Mouse (Mus musculus) small intestine, adult 2 months (tissue): ENCODE measurements around the gene Maml2. TPM values are rescaled to one million over a fixed set of nuclear protein-coding genes. Genes with fewer than 3 reads are reported as not detected.

Experiments used
- H3K27ac ChIP-seq: fragments of 200-500 bp; 2 replicates; pipeline ENCODE4 v1.5.1; 2012; ENCODE audit warnings: low read depth, low read length, control low read depth, inconsistent platforms; ENCODE audit not compliant: insufficient read depth
- H3K27me3 ChIP-seq: fragments of 200-500 bp; 2 replicates; pipeline ENCODE4 v1.6.1; 2012; ENCODE audit warnings: mild to moderate bottlenecking, moderate library complexity, low read length, inconsistent platforms; ENCODE audit not compliant: control insufficient read depth, insufficient read depth
- H3K36me3 ChIP-seq: fragments of 200-500 bp; 2 replicates; pipeline ENCODE4 v1.6.1; 2012; ENCODE audit warnings: mild to moderate bottlenecking, low read length, control low read depth, inconsistent platforms; ENCODE audit not compliant: control insufficient read depth, insufficient read depth
- H3K4me1 ChIP-seq: fragments of 200-500 bp; 2 replicates; pipeline ENCODE4 v1.6.1; 2012; ENCODE audit warnings: low read length, inconsistent platforms, mixed read lengths; ENCODE audit not compliant: control insufficient read depth, insufficient read depth, insufficient read length
- H3K4me3 ChIP-seq: fragments of 200-500 bp; 2 replicates; pipeline ENCODE4 v1.5.1; 2012; ENCODE audit warnings: low read depth, mild to moderate bottlenecking, control low read depth, inconsistent platforms, low read length, moderate library complexity
- CTCF ChIP-seq: fragments of 200-500 bp; IDR thresholded peaks from 2 replicates; pipeline ENCODE4 v1.5.1; 2012; ENCODE audit warnings: low read depth, mild to moderate bottlenecking, control low read depth, inconsistent platforms, low read length, moderate library complexity, mixed read lengths; ENCODE audit not compliant: insufficient replicate concordance, insufficient read length; ENCODE audit errors: extremely low read depth
- POLR2A ChIP-seq: fragments of 200-500 bp; IDR thresholded peaks from 2 replicates; pipeline ENCODE4 v1.6.1; 2012; ENCODE audit warnings: low read depth, mild to moderate bottlenecking, control low read depth, inconsistent platforms, low read length, moderate library complexity
- WGBS: fragments of 180-500 bp; shearing (Covaris S2); methylation state at CpG from one replicate; pipeline ENCODE4 v1.1.7; 2018; 5-methylcytosine and 5-hydroxymethylcytosine counted together
- polyA plus RNA-seq: library from polyadenylated mRNA; depleted of rRNA; stranded (reverse); fragments of >200 nt; gene quantifications from 2 replicates; pipeline ENCODE4 v1.2.3, GENCODE M21; 2012; rRNA removed

The Maml2 gene
- polyA plus RNA-seq, 1 experiment: 2.8 TPM

DNA sequence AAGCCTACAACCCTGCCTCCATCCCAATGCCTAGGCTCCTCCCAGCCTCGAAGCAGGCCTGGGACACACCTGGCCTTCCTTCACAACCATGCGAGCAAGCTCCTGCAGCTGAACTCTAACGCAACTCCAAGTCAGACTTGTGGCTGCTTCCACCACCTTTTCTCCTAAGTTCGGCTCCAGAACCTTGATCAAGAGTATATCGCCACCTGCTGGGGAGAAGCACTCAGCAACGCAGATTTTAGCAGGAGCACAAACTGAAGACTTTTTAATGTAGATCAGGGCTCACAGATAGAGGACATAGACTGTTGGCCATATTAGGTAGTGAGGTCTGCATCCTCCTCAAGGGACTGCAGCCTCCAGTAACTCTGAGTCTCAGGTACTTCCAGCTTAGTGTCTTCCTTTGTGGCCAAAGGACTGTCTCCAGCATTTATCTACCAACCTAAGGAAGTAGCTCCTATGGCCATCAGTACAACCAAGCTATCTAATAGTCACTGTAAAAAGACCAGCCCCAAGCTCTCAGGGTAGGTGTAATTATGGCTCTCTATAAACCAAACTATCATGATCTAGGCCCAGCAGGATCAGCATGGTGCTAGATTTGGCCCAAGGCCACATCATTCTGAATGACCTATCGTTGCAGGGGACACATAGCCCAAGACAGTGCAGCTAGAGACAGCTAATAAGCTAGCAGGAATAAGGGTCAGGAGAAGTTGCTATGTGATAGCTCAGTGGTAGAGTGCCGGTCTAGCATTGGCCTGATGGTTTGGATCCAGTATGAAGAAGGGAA, 418.8 kb downstream of the Maml2 start:
- WGBS: 17% methylated on average over 8 of the region's 8 CpGs
- no peaks in the 10 kb centered on the region for H3K27me3 ChIP-seq
- peaks cover 2% of the 10 kb centered on the region for H3K4me1 ChIP-seq
- TF ChIP-seq POLR2A (no peak), CTCF (peak; percentile 73; the same call in 1 of the 2 replicates)
- no peak overlapping the region for H3K4me3 ChIP-seq
- no peak overlapping the region for H3K27ac ChIP-seq
- no peaks in the 10 kb centered on the region for H3K36me3 ChIP-seq

DNA sequence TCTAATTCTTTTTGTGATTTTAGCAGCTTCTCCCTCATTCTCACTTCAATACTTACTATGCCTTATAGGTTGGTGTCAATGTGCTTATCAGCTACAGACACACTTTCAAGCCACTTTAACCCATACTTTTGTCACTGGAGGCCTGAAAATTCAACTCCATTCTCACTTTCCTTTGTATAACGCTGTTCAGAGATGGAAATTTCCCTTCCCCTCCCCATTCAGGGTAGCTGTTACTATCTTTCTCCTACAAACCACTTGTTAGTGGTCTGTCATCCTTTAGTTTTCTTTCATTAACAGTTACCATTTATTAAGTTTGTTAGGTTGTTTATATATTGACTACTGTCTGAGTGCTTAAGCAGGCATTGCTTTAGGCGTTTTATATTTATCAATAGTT, 450.6 kb downstream of the Maml2 start, which contains the start of gene Mtmr2:
Gene Mtmr2 (plus strand): TSS at position 7 of the 394 bp plus-strand sequence.
- 0 out of 2 replicates have a peak, but pooled peaks cover 2% of the 10 kb centered on the region for H3K4me1 ChIP-seq
- 30% methylated on average over 2 of the region's 2 CpGs for WGBS

DNA sequence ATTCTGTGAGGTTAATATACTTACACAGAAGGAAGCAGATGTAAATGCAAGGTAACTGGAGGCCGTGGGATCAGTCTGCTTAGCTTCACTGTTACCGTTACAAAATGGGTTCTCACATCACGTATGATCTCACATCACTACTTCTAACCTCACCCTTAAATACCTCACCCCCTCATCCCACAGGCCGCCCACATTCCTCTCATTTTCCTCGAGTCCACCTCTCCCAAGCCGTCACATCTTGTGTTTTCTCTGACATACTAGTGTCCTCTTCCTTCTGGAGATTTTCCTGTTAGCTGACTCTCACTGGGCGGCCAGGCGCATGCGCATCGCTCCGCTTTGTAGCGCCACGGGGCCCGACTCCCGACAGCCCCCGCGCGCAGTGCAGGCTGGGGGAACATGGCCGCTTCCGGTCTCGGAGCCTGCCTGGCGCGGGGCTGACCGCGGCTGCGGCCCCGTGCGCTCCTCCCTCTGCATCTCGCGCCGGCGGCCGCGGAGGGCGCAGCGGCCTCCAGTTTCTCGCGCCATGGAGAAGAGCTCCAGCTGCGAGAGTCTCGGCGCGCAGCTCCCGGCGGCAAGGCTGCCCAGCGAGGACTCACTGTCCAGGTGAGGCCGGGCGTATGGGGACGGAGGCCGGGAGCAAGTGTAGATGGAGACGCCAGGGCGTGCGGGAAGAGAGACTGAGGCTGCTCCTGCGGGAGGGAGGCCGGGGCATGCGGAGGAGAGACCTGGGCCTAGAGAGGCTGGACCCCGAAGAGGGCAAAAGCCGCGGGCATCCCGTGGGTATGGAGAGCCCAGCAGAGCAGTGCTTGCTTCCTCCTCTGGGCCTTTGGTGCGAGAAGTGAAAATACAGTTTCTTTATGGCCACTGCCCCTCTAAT, 451.3 kb downstream of the Maml2 start:
- under 1% methylated on average over 60 of the region's 60 CpGs for WGBS
- Histone ChIP-seq H3K27ac (peak overlapping the region; percentile 85), H3K27me3 (no peaks in the 10 kb centered on the region), H3K36me3 (no peaks in the 10 kb centered on the region), H3K4me3 (peak overlapping the region; percentile 97), H3K4me1 (0 out of 2 replicates have a peak, but pooled peaks cover 2% of the 10 kb centered on the region)
- no peak for TF ChIP-seq CTCF
- TF ChIP-seq POLR2A: peak; percentile 69

More for the DNA sequence above, 450.6 kb downstream of the Maml2 start, which contains the start of gene Mtmr2:
- peak within 1 kb of the TSS; percentile 97 for H3K4me3 ChIP-seq
- TF ChIP-seq CTCF: no peak
- no peak for TF ChIP-seq POLR2A
- no peaks in the 10 kb centered on the region for H3K36me3 ChIP-seq
- no peaks in the 10 kb centered on the region for H3K27me3 ChIP-seq
- H3K27ac ChIP-seq: peak within 1 kb of the TSS; percentile 85

DNA sequence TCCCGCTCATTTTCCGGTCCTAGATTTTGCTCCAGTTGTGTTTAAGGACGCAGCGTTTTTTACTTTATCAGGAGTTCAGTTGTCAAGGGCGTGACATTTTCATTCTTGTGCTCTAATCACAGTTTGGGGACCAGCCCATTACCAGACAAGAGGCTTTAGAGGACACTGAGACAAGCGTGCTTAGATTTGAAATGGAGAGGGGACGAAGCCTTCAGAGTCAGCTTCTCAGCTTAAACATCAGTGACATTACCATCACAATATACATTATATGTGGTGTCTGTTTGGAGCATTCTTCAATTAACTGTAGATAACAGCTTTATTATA, 451.9 kb downstream of the Maml2 start:
- no peaks in the 10 kb centered on the region for H3K36me3 ChIP-seq
- H3K27me3 ChIP-seq: no peaks in the 10 kb centered on the region
- under 1% methylated on average over 7 of the region's 7 CpGs for WGBS
- TF ChIP-seq POLR2A (no peak), CTCF (no peak)
- peak overlapping the region; percentile 85; the same call in 1 of the 2 replicates for H3K27ac ChIP-seq
- H3K4me1 ChIP-seq: 0 out of 2 replicates have a peak, but pooled peaks cover 2% of the 10 kb centered on the region
- peak overlapping the region; percentile 97 for H3K4me3 ChIP-seq

DNA sequence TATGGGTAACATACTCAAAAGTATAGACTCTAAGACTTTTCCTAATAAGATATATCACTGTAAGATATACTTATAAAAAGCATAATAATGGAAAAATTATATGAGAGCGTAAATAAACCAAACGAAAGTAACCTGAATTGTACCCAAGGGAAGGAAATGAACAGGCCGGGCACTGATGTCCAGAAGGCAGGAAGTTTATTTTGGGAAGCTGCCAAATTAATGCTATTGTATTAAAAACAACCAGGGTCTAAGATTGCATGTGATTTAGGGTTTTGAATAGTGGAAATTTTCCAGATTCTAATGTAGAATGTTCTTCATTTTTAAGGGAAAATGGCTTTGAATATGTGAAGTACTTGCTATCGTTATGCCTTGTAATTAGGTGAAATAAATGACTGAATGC, 454.8 kb downstream of the Maml2 start:
- 43% methylated on average over 4 of the region's 4 CpGs for WGBS
- H3K4me1 ChIP-seq: 0 out of 2 replicates have a peak, but pooled peaks cover 2% of the 10 kb centered on the region
- H3K27ac ChIP-seq: no peak overlapping the region
- no peaks in the 10 kb centered on the region for H3K27me3 ChIP-seq
- TF ChIP-seq POLR2A: no peak
- TF ChIP-seq CTCF: no peak
- no peaks in the 10 kb centered on the region for H3K36me3 ChIP-seq
- H3K4me3 ChIP-seq: no peak overlapping the region

Other genes starting within 250 kb of the Maml2 start
- gene Jrkl, start 52.1 kb upstream of the Maml2 start, polyA plus RNA-seq: 0.03 and 0.09 TPM in 2 replicates
- gene Ccdc82, start 51.0 kb upstream of the Maml2 start, polyA plus RNA-seq: 1.7 and 4.1 TPM in 2 replicates
- gene Gm17571, start 148.8 kb downstream of the Maml2 start, polyA plus RNA-seq: not detected in 2 replicates